Mouse (Mus musculus) cerebellum, postnatal 4 days (tissue): ENCODE results near the gene Slc17a3.

Experiments
- DNase-seq, 2 experiments: peaks; one replicate each; pipeline ENCODE4 v3.0.0; 2022; ENCODE audit warnings: low spot score in 2 of 2, mixed read lengths in 1 of 2

Gene Slc17a3

GRCm38 (mm10) chr13:23839308-23839707, at the start of gene Slc17a3:
TSS of gene Slc17a3 (plus strand) at chr13:23839434.
- DNase-seq: no peak

GRCm38 (mm10) chr13:23792520-23792919, 46.7 kb upstream of the Slc17a3 start:
- DNase-seq: peak in 1 of 2 experiments; percentile 30

DNA sequence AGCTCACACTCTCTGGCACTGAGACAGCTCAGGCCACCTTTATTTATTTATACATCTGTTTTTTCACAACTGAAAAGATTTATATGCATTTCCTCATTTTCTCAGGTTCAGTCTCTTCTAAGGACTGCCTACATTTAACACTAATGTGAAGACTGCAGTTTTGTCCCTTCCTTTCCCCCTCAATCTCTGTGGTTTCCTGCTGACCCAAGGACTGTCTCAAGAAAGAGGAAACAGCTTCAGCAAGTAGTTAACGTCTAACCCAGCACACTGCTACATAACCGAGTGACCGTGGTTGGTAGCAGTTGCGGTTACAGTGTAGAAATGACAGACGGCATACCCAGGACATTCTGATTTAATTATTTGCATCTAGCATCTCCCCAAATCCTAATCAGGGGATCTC, 39.8 kb upstream of the Slc17a3 start:
- no peak for DNase-seq

- no peak for DNase-seq
Observed at GRCm38 (mm10) chr13:23804532-23804931, 34.7 kb upstream of the Slc17a3 start.

- DNase-seq: no peak
Observed at GRCm38 (mm10) chr13:23806422-23807052, 32.7 kb upstream of the Slc17a3 start, which contains the start of gene Slc17a2. TSS of gene Slc17a2 (plus strand) at chr13:23806993.

DNA sequence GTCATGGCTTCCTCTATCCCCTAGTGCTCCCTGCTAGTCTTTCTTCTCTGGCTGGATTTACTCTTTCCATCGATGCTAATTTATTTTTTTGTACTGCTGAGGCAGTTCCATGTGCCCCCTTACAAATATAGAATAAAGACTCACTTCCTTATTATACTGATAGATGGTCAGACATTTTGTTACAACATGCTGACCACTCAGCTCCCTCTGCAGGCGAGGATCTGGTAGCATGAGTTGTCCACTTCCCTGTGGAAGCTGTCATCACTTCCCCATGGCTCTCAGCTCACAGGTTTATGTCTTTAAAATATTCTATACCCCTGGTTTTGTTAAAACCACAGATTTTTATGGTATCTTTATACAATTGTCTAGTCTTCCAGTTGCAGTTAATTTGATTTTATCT, 23.1 kb upstream of the Slc17a3 start:
- DNase-seq: no peak

- DNase-seq: no peak
Observed at GRCm38 (mm10) chr13:23820179-23820940, 18.9 kb upstream of the Slc17a3 start.

GRCm38 (mm10) chr13:23822213-23822612, 17.0 kb upstream of the Slc17a3 start:
- no peak for DNase-seq

GRCm38 (mm10) chr13:23826606-23827005, 12.6 kb upstream of the Slc17a3 start:
- no peak for DNase-seq

GRCm38 (mm10) chr13:23833053-23833452, 6.2 kb upstream of the Slc17a3 start:
- no peak for DNase-seq

DNA sequence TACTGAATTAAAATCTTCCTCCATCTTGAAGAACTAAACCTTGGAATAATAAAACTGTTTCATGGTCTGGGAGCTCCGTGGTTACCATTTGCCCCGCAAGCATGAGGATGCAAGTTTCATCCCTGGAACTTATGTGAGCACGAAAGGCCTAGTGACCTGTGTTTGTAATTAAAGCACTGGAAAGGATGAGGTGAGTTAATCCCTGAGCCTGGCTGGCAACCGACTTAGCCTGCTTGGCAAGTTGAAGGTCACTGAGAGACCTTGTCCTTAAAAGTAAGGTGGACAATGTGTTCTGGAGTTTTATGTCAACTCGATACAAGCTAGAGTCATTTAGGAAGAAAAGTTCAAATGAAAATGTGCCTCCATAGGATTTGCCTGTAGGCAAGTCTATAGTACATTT, 4.4 kb upstream of the Slc17a3 start:
- no peak for DNase-seq

DNA sequence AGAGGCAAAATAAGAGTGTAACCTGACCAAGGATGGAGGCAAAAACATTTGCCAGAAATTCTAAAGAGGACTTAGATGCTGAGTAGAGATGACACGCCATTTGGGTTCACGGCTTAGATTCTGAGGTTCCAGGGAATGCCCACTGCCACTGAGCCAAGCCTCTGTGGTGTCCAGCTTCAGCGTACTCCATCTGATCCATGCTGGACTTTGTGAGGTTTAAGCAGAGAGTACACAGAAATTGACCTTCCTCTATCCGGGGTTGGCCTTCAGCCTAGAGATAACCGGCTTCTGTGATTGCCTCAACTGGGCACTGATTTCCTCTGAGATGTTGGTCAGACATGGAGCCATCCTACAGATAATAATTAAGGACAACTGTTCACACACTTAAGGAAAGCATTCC, 2.6 kb upstream of the Slc17a3 start:
- no peak for DNase-seq

DNA sequence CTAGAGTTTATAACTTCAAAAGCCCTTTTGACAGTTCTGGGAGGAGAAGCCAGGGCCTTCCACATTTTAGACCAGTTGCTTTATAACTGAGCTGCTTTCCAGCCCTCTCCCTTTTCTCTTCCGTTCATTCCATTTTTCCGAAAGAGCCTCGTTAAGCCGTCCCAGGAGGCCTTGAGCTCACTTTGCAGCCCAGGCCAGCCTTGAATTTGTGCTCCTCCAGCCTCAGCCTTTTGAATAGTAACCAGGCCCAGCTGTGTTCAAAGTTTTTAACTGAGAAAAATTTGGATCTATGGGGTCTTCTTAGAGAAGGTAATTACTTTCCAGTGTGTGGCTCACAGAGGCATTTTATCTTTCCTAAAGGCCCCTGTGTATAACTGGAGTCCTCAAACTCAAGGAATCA, 6.6 kb downstream of the Slc17a3 start:
- DNase-seq: no peak

DNA sequence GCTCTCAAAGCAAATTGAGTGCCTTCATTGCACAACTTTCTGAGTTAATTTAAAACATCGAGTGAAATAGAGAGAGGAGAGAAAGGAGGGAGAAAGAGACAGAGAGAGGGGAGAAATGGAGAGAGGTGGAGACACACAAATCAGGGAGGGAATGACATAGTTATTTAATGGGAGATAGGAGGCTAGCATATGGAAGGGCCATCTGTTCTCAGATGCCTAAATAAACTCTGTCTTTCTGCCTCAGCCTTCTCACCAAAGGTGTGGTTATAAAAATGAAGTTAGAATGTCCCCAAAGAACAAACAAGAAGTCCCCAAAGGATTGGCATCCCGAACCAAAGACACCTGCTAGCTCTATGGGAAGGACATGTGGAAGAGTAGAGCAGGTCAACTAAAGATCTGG, 10.1 kb downstream of the Slc17a3 start:
- no peak for DNase-seq

- no peak for DNase-seq
Observed at GRCm38 (mm10) chr13:23856401-23856800, 17.2 kb downstream of the Slc17a3 start.

DNA sequence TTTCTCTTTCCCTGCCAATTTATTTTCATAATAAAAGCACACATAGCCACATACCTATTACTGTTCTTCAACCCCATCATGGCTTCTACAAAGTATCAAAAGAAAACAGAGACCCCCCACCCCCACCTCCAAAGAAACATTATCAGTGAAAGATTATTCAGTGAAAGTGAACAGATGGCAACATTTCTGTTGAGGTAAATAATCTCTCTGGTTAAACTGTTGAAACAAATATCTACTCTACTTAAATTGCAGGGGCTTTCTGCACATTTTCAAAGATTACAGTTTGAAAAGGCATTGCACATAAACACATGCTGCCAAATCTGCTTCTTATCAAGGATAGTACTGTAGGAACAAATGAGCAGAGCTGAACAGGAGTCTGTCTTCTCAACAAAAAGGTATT, 22.6 kb downstream of the Slc17a3 start:
- DNase-seq: no peak

DNA sequence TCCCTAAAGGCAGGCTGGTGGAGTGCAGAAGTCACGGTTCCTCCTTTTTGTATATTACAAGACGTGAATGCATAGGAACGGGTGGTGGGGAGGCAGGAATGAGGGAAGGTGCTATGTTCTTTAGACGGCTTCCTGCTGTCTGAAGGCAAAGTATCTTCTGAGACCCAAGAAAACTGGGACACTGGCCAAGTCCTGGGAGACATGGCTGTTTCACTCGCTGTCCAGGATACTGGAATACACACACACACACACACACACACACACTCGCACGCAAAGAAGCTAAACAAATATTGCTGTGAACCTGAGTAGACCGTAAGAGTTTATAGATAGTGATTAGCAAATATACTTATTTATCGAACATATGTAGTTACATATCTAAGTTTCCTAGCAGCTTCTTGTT, 25.5 kb downstream of the Slc17a3 start:
- DNase-seq: no peak

GRCm38 (mm10) chr13:23866086-23866710, 27.0 kb downstream of the Slc17a3 start:
- DNase-seq: no peak

DNA sequence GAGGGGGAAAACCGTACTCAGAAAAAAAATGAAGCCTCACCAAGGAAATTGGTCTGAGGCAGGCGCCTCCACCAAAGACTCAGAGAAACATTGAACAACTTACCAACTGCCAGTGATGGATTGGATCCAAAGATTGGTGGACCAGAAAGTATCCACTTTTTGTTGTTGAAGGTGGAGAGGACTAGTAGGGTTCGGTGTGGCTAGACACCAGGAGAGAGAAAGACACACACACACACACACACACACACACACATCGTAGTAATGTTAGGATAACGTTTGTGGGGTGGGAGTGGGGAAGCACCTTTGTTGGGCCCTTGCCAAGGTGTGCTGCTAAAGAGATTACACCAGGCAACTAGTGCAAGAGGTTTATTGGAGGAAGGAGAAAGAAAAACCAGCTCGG, 27.8 kb downstream of the Slc17a3 start:
- no peak for DNase-seq

DNA sequence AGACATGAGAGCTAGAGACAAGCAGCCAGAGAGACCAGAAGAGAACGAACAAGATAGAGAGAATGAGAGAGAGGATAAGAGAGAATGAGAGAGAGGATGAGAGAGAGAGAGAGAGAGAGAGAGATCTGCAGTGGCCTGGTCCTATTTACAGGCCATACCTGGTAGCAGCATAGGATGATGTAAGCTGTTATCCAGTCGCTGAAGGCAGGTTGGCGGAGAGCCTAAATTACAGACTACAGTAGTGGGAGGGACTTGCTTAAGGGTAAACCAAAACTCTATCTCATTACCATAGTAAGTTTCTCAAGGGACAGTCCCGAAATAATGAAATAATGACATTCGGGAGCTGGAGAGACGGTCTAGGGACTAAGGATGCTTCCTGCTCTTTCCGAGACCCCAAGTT, 28.2 kb downstream of the Slc17a3 start, which contains the start of gene Slc17a1:
Gene Slc17a1, plus strand, starts transcription at position 346 of the 400 bp plus-strand sequence.
- DNase-seq: no peak

DNA sequence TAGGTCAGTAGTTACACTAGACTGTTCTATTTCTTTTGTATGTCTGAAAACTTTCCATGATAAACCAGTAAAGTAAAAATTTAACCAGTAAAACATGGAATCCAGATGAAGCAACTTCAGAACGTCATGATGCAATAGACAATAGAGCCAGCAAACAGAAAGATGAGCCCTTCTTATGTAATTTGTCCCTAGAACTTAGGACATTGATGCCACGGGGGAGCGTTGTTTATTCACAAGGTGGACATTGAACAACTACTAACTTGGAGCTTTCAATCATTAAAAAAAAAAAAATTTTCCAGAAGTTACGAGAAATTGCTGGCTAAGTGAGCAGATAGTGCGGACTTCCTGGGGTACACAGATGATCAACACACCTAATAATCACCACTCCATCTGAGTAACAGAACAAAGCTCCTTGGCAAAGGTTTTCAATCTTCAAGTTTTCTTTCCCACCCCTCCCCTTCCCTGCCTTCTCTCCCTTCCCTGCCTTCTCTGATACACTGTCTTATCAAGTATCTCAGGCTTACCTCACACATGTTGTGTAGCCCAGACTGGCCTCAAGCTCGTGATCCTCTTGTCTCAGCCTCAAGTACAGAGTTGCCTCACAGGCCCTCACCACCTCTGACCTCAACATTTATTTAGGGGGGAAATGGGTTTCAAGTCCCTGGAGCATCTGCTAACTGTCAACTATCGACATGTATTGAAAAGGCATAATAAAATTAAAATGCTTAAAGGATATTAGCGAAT, 29.7 kb downstream of the Slc17a3 start:
- no peak for DNase-seq

DNA sequence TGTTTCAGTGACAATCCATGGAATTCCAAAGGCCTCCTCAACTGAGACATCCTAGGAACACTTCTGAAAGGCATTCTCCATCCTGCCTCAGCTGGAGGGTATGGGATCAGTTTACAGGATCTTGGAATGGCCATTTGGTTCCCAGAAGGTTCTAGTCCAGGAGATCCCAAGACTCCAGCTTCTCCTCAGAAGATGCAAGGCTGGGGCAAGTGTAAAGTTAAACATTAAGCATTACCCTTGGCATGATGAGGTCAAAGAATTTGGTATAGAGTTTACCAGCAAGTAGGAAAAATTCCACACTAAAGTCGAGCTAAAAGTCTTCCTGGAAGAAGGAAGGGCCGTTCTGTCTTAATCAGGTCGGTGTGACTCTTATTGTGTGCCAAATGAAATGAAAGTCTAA, 30.8 kb downstream of the Slc17a3 start:
- no peak for DNase-seq
